Mouse (Mus musculus) megakaryocyte progenitor cell, adult 5-6 weeks (primary cell): ENCODE data around the gene Olfr727. TPM values are rescaled to one million over a fixed set of nuclear protein-coding genes. Genes with fewer than 3 reads are reported as not detected.

Experiments
- ATAC-seq: replicated peaks from 2 replicates; pipeline ENCODE4 v1.8.0; 2016; ENCODE audit warnings: mild to moderate bottlenecking, moderate TSS enrichment, inconsistent platforms; ENCODE audit not compliant: poor library complexity
- total RNA-seq, 2 experiments: library from RNA; stranded (forward) in 1 of 2; stranded (reverse) in 1 of 2; fragments of 157-497, 149-512 nt in 1 of 2; fragments of 200-1000 nt in 1 of 2; gene quantifications; 2 replicates each; pipeline versions ENCODE4 v1.2.3 to v1.2.4; 2015 to 2017

Olfr727 gene
- total RNA-seq (2015) (not detected in 2 replicates), total RNA-seq (2017) (not detected in 2 replicates)

GRCm38 (mm10) chr14:50122886-50123285 is at the start of gene Olfr727:
Gene Olfr727, plus strand, starts transcription at chr14:50123186.
- ATAC-seq = no peak

DNA sequence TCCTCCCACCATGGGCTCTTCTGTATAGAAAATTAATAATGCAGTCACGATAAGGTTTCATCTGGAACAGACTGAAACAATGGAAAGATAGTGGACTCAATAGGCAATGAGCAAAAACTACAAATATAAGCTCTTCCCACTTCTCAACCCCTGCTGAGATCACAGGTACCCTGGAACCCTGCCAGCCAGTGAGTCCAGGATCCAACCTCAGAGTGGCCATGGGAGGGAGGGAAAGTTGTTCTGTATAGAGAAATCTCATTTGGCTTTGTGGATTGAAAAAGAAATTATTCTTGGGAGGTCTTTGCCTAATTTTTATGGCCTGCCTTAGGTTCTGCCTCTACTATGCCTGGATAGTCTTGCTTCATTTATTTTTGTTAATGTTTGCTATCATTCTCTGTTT is 32.1 kb upstream of the Olfr727 start, which contains the start of gene Olfr726:
Olfr726 (minus strand) TSS at position 101 of the 400 bp plus-strand sequence.
- no peak for ATAC-seq

- ATAC-seq = no peak
Observed at GRCm38 (mm10) chr14:50142580-50142979, 19.6 kb downstream of the Olfr727 start, which contains the start of gene Olfr728. Gene Olfr728, minus strand, starts transcription at chr14:50142680.

DNA sequence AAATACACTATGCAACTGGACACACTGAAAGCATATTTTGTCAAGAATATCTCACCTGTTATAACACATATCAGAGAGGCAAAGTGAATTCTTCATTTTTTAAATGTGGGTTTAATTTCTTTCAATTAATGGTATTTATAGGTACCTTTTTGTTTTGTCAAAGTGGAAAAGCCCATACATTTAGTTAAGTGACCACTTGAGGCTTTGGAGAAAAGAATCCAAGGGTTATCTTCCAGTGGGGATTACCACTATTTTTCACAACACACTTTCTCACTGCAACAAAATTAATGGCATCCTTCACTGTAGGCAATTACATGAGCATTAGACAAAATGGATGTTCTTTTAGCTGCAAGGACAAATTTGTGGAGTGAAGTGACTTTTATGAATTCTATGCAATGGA is 29.8 kb downstream of the Olfr727 start, which contains the start of gene Olfr729:
Olfr729 (minus strand) TSS at position 101 of the 400 bp plus-strand sequence.
- no peak for ATAC-seq

Other genes starting within 250 kb of the Olfr727 start
- not detected in 2 replicates for gene Olfr722, start 221.2 kb upstream of the Olfr727 start, total RNA-seq (2015)
- not detected in 2 replicates for gene Olfr722, start 221.2 kb upstream of the Olfr727 start, total RNA-seq (2017)
- gene Olfr723, start 191.4 kb upstream of the Olfr727 start, total RNA-seq (2015) = not detected in 2 replicates
- gene Olfr723, start 191.4 kb upstream of the Olfr727 start, total RNA-seq (2017) = not detected in 2 replicates
- not detected in 2 replicates for gene Olfr724, start 159.9 kb upstream of the Olfr727 start, total RNA-seq (2015)
- gene Olfr724, start 159.9 kb upstream of the Olfr727 start, total RNA-seq (2017) = not detected in 2 replicates
- gene Olfr725, start 82.8 kb upstream of the Olfr727 start, total RNA-seq (2015) = not detected in 2 replicates
- gene Olfr725, start 82.8 kb upstream of the Olfr727 start, total RNA-seq (2017) = not detected in 2 replicates
- not detected in 2 replicates for gene Olfr726, start 32.2 kb upstream of the Olfr727 start, total RNA-seq (2015)
- gene Olfr726, start 32.2 kb upstream of the Olfr727 start, total RNA-seq (2017) = not detected in 2 replicates
- not detected in 2 replicates for gene Olfr728, start 19.5 kb downstream of the Olfr727 start, total RNA-seq (2015)
- gene Olfr728, start 19.5 kb downstream of the Olfr727 start, total RNA-seq (2017) = not detected in 2 replicates
- not detected in 2 replicates for gene Olfr729, start 29.7 kb downstream of the Olfr727 start, total RNA-seq (2015)
- gene Olfr729, start 29.7 kb downstream of the Olfr727 start, total RNA-seq (2017) = not detected in 2 replicates
- gene Olfr730, start 65.0 kb downstream of the Olfr727 start, total RNA-seq (2015) = not detected in 2 replicates
- not detected in 2 replicates for gene Olfr730, start 65.0 kb downstream of the Olfr727 start, total RNA-seq (2017)
- not detected in 2 replicates for gene Olfr731, start 118.7 kb downstream of the Olfr727 start, total RNA-seq (2015)
- gene Olfr731, start 118.7 kb downstream of the Olfr727 start, total RNA-seq (2017) = not detected in 2 replicates
- gene Olfr732, start 161.0 kb downstream of the Olfr727 start, total RNA-seq (2015) = not detected in 2 replicates
- gene Olfr732, start 161.0 kb downstream of the Olfr727 start, total RNA-seq (2017) = not detected in 2 replicates
- not detected in 2 replicates for gene Olfr733, start 178.3 kb downstream of the Olfr727 start, total RNA-seq (2015)
- not detected in 2 replicates for gene Olfr733, start 178.3 kb downstream of the Olfr727 start, total RNA-seq (2017)
- gene Olfr734, start 203.6 kb downstream of the Olfr727 start, total RNA-seq (2015) = not detected in 2 replicates
- not detected in 2 replicates for gene Olfr734, start 203.6 kb downstream of the Olfr727 start, total RNA-seq (2017)
- gene Olfr735, start 225.7 kb downstream of the Olfr727 start, total RNA-seq (2015) = not detected in 2 replicates
- not detected in 2 replicates for gene Olfr735, start 225.7 kb downstream of the Olfr727 start, total RNA-seq (2017)
- gene Tlr11, start 234.7 kb downstream of the Olfr727 start, total RNA-seq (2015) = 0.12 TPM in 1 of 2 replicates, not detected in the other
- gene Tlr11, start 234.7 kb downstream of the Olfr727 start, total RNA-seq (2017) = not detected in 2 replicates